Mouse (Mus musculus) E14TG2a.4 (cell line): ENCODE measurements around the gene Gpx4.

Experiments
- CTCF ChIP-seq: conservative IDR thresholded peaks from 2 replicates; pipeline ENCODE4 v1.5.1; 2014; ENCODE audit warnings: low read length
- NANOG ChIP-seq: IDR thresholded peaks from 2 replicates; pipeline ENCODE4 v1.6.1; 2014; ENCODE audit warnings: borderline replicate concordance, low read length, mixed read lengths

GRCm38 (mm10) chr10:80080396-80081070 is 33.6 kb downstream of the Gpx4 start:
- TF ChIP-seq CTCF, result no peak
- TF ChIP-seq NANOG, result no peak
